Mouse (Mus musculus): ENCODE results near the gene Antxr1. TPM values are rescaled to one million over a fixed set of nuclear protein-coding genes. Genes with fewer than 3 reads are reported as not detected.

Antxr1 gene
- total and polyA plus RNA-seq, 3 experiments = 4.8 to 8.5 (median 6.5) TPM

DNA sequence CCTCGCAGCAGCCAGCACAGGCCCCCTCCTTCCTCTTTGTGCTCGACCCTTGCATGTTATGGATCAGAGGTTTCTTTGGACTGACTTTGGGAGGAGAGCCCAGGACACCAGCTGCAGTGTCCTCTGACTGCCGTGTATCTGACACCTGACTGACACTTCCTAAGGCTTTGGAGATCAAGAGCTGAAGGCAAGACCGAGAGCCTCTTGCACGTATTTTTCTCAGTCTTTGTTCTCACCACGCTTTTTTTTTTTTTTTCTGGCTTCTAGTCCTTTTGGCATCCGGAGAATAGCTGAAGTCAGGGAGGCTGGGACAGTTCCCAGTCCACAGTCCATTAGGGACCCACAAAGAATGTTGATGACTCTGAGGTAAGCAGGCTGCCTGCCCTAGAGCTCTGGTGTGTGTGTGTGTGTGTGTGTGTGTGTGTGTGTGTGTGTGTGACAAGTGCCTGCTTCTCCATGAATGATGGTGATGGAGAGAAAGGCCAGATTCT lies 233.2 kb downstream of the Antxr1 start:
- TF ChIP-seq POLR2A (IDR thresholded peaks at IDR 0.05; ENCODE audit: insufficient read depth, low read depth, low read length) = no peak
- TF ChIP-seq CTCF (IDR thresholded peaks at IDR 0.05) = no peak
- TF ChIP-seq EP300 (IDR thresholded peaks at IDR 0.05; ENCODE audit: insufficient read depth, low read depth, low read length) = no peak
- H3K36me3 ChIP-seq (ENCODE audit: control insufficient read depth, insufficient read depth, low read length) = no peaks in the 10 kb centered on the region
- peak overlapping the region; percentile 17; the same call in 1 of the 2 replicates for H3K27ac ChIP-seq
- no peak overlapping the region for H3K9ac ChIP-seq (ENCODE audit: low read depth, low read length)
- intact Hi-C loops (cut with DNase I) = loop anchor here (5.0 kb wide), 1 partner anchor 110 kb away; no protein-coding TSS in a partner anchor
- H3K4me3 ChIP-seq = no peak overlapping the region
- WGBS = 34% methylated on average over 7 of the region's 7 CpGs
- no peaks in the 10 kb centered on the region for H3K79me2 ChIP-seq (replicated peaks; ENCODE audit: control insufficient read depth, insufficient read depth, low read length)
- no peaks in the 10 kb centered on the region for H3K27me3 ChIP-seq (ENCODE audit: control insufficient read depth, insufficient read depth, low read length)
- peak in 1 of 2 experiments; percentile 48 for DNase-seq
- no peaks in the 10 kb centered on the region; the same call in 1 of the 2 replicates for H3K4me1 ChIP-seq (ENCODE audit: control insufficient read depth, insufficient read depth, low read length)

DNA sequence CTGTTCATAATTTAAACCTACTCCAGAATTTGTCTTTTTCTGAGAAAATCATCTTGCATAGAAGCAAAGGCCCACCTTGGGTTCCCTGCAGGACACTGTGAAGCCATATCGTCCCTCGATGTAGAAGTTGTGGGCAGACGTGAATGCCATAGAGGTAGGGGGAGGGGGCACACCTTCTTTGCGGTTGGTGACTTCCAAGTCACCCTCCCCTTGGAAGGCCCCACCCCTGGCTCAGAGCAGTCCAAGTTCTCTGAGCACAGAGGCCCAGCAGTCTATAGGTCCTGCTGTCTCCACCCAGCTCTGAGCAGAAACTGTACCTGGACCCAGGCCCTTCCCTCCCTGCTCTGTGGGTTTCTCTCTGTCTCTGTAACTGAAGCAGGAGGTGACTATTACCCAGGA lies 233.7 kb downstream of the Antxr1 start:
- peak in 1 of 2 experiments; percentile 31 for DNase-seq
- TF ChIP-seq EP300 (IDR thresholded peaks at IDR 0.05; ENCODE audit: insufficient read depth, low read depth, low read length) = no peak
- no peak for TF ChIP-seq CTCF (IDR thresholded peaks at IDR 0.05)
- TF ChIP-seq POLR2A (IDR thresholded peaks at IDR 0.05; ENCODE audit: insufficient read depth, low read depth, low read length) = no peak
- Histone ChIP-seq H3K4me3 (no peak overlapping the region), H3K9ac (ENCODE audit: low read depth, low read length) (no peak overlapping the region), H3K79me2 (replicated peaks; ENCODE audit: control insufficient read depth, insufficient read depth, low read length) (no peaks in the 10 kb centered on the region), H3K27me3 (ENCODE audit: control insufficient read depth, insufficient read depth, low read length) (no peaks in the 10 kb centered on the region), H3K4me1 (ENCODE audit: control insufficient read depth, insufficient read depth, low read length) (no peaks in the 10 kb centered on the region; the same call in 1 of the 2 replicates), H3K36me3 (ENCODE audit: control insufficient read depth, insufficient read depth, low read length) (no peaks in the 10 kb centered on the region), H3K27ac (peak overlapping the region; percentile 17; the same call in 1 of the 2 replicates)
- intact Hi-C loops (cut with DNase I) = loop anchor here (1.0 to 5.0 kb wide), 4 partner anchors 110 to 284 kb away; partner anchors contain the start of gene Antxr1
- WGBS = 17% methylated on average over 4 of the region's 4 CpGs

DNA sequence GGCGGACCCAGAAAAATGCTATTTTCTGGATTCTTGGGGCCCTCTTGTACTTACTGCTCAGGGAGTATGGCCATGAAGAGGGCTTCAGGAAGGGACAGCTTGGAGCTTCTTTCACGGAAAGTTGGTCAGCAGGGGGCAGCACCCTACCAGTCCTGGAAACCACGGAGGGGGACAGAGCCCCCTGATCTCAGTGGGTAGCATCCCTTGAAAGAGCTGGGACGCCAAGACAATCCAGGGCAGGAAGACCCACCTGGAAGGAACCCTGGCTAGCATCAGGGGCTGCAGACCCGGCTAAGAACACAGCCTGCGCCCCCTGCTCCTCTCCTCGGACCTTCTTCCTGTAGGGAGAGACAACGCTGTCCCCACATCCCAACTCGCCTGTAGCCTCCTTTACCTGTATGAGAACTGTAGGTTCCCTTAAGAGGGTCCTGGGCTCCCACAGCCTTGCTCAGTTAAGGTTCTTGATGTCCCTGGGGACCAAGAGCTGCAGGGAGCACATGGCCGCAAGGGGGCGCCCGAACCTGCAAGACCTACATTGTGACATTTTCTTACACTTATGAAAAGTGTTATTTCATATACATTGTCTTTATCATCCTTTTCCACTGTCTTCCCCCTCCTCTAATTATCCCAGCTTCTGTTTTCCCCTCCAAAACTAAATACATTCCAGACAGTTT lies 234.2 kb downstream of the Antxr1 start:
- WGBS = 8% methylated on average over 12 of the region's 12 CpGs
- no peaks in the 10 kb centered on the region for H3K27me3 ChIP-seq (ENCODE audit: control insufficient read depth, insufficient read depth, low read length)
- H3K4me1 ChIP-seq (ENCODE audit: control insufficient read depth, insufficient read depth, low read length) = no peaks in the 10 kb centered on the region; the same call in 1 of the 2 replicates
- peak overlapping the region; percentile 44 for H3K4me3 ChIP-seq
- peak; percentile 80 to 89 for DNase-seq
- H3K36me3 ChIP-seq (ENCODE audit: control insufficient read depth, insufficient read depth, low read length) = no peaks in the 10 kb centered on the region
- TF ChIP-seq EP300 (IDR thresholded peaks at IDR 0.05; ENCODE audit: insufficient read depth, low read depth, low read length) (0 out of 2 replicates have a peak, but pooled peaks have one; percentile 13), CTCF (IDR thresholded peaks at IDR 0.05) (peak; percentile 75), POLR2A (IDR thresholded peaks at IDR 0.05; ENCODE audit: insufficient read depth, low read depth, low read length) (no peak)
- peak overlapping the region; percentile 59 for H3K9ac ChIP-seq (ENCODE audit: low read depth, low read length)
- intact Hi-C loops (cut with DNase I) = loop anchor here (1.0 to 5.0 kb wide), 4 partner anchors 111 to 285 kb away; partner anchors contain the start of gene Antxr1
- no peaks in the 10 kb centered on the region for H3K79me2 ChIP-seq (replicated peaks; ENCODE audit: control insufficient read depth, insufficient read depth, low read length)
- peak overlapping the region; percentile 24; the same call in 1 of the 2 replicates for H3K27ac ChIP-seq

DNA sequence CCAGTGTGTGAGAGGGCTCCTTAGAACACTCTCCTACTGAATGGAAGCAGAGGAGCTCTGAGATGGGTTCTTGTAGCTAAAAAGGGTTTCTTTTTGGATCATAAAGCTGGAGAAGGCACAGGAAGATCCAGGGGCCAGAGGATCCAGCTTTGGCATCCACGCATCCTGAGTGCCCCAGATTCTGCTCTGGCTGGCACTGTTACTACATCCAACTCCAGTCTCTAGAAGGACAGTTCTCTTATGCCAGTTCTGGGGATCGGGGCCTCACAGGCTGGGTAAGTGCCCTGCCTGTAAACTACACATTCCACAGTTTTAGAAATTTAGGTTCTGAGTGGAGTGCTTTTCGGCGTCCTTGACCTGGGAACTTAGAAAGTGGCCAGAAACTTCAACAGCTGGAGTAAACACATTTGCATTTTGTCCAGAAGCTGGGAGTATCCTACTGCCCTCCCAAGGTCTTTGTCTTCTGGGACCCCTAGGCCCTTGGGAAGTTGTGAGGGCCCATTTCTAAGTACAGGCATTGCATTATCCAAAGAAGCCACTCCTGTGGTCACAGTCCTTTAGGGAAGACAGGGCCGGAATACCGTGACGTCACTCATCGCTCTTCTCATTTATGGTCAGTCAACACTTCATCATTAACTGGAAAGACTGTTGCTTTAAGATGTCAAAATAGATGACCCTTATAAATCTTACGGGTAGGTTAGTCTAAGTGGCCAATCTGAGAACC lies 235.2 kb downstream of the Antxr1 start:
- no peak for DNase-seq
- 83% methylated on average over 9 of the region's 9 CpGs for WGBS
- Histone ChIP-seq H3K27ac (no peak overlapping the region; the same call in 1 of the 2 replicates), H3K4me1 (ENCODE audit: control insufficient read depth, insufficient read depth, low read length) (no peaks in the 10 kb centered on the region; the same call in 1 of the 2 replicates), H3K27me3 (ENCODE audit: control insufficient read depth, insufficient read depth, low read length) (no peaks in the 10 kb centered on the region), H3K79me2 (replicated peaks; ENCODE audit: control insufficient read depth, insufficient read depth, low read length) (no peaks in the 10 kb centered on the region), H3K36me3 (ENCODE audit: control insufficient read depth, insufficient read depth, low read length) (no peaks in the 10 kb centered on the region), H3K9ac (ENCODE audit: low read depth, low read length) (no peak overlapping the region), H3K4me3 (no peak overlapping the region)
- intact Hi-C loops (cut with DNase I) = loop anchor here (1.0 to 5.0 kb wide), 4 partner anchors 112 to 286 kb away; partner anchors contain the start of gene Antxr1
- TF ChIP-seq CTCF (IDR thresholded peaks at IDR 0.05) (no peak), POLR2A (IDR thresholded peaks at IDR 0.05; ENCODE audit: insufficient read depth, low read depth, low read length) (no peak), EP300 (IDR thresholded peaks at IDR 0.05; ENCODE audit: insufficient read depth, low read depth, low read length) (no peak)

DNA sequence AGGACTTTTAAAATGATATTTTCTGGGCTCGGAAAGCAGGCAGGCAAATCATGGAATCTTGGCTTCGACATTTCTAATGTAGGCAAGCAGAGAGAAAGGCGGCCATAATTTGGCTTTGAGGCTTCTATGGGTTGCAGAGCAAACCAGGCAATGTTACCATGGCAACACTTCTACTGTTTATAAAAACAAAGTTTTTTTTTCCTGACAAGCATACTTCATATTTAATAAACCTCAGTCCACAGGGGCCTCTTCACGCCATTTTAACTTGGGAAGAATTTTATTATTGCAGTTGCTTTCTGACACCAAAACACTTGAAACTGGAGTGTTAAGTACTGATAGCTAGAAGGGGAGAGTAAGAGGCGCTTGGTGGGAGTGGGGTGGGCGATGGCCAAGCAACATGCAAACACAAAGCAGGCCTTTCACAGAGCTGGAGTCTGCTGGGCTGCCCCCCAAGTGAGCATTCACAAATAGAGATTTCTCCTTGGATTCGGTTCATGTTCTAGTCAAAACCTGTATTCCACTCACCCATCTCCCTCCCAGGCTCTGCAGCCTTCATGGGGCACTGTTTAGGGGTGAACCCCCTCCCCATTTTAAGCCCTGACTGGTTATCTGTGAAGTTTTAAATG lies 235.8 kb downstream of the Antxr1 start:
- intact Hi-C loops (cut with DNase I) = loop anchor here (5.0 kb wide), 1 partner anchor 113 kb away; no protein-coding TSS in a partner anchor
- Histone ChIP-seq H3K27me3 (ENCODE audit: control insufficient read depth, insufficient read depth, low read length) (no peaks in the 10 kb centered on the region), H3K36me3 (ENCODE audit: control insufficient read depth, insufficient read depth, low read length) (no peaks in the 10 kb centered on the region), H3K27ac (no peak overlapping the region; the same call in 1 of the 2 replicates), H3K79me2 (replicated peaks; ENCODE audit: control insufficient read depth, insufficient read depth, low read length) (no peaks in the 10 kb centered on the region), H3K4me1 (ENCODE audit: control insufficient read depth, insufficient read depth, low read length) (no peaks in the 10 kb centered on the region; the same call in 1 of the 2 replicates), H3K4me3 (no peak overlapping the region), H3K9ac (ENCODE audit: low read depth, low read length) (no peak overlapping the region)
- TF ChIP-seq CTCF (IDR thresholded peaks at IDR 0.05) = no peak
- no peak for TF ChIP-seq POLR2A (IDR thresholded peaks at IDR 0.05; ENCODE audit: insufficient read depth, low read depth, low read length)
- 67% methylated on average over 7 of the region's 7 CpGs for WGBS
- no peak for DNase-seq
